Mouse (Mus musculus) stomach, embryonic 15.5 days (tissue): ENCODE results near the gene Tmx2. TPM values are rescaled to one million over a fixed set of nuclear protein-coding genes. Genes with fewer than 3 reads are reported as not detected.
A peak's percentile ranks its signal among the peaks of the same experiment; 100 is the strongest.
"Not testable (repeated sequence)": the region's sequence is repeated elsewhere in the genome, so short reads cannot be mapped to it uniquely, and the experiment has no call there.

ENCODE experiments used
- ATAC-seq: fragments of 200-750 bp; cut with Nextera tagmentation; 2 replicates; pipeline ENCODE4 v1.8.0; 2017; ENCODE audit warnings: low read depth, moderate number of reproducible peaks, moderate TSS enrichment; ENCODE audit not compliant: insufficient read depth, low FRiP score
- H3K27ac ChIP-seq: fragments of 300-500 bp; sonication (generic); 2 replicates; pipeline ENCODE4 v1.5.1; 2015; ENCODE audit warnings: mild to moderate bottlenecking, inconsistent platforms
- H3K27me3 ChIP-seq: fragments of 300-500 bp; sonication (generic); replicated peaks from 2 replicates; pipeline ENCODE4 v1.6.1; 2015; ENCODE audit warnings: inconsistent platforms
- H3K36me3 ChIP-seq: fragments of 300-500 bp; sonication (generic); 2 replicates; pipeline ENCODE4 v1.6.1; 2015; ENCODE audit warnings: inconsistent platforms
- H3K4me1 ChIP-seq: fragments of 300-500 bp; sonication (generic); 2 replicates; pipeline ENCODE4 v1.6.1; 2015; ENCODE audit warnings: inconsistent platforms
- H3K4me2 ChIP-seq: fragments of 300-500 bp; sonication (generic); 2 replicates; pipeline ENCODE4 v1.6.1; 2015; ENCODE audit warnings: mild to moderate bottlenecking, inconsistent platforms
- H3K4me3 ChIP-seq: fragments of 300-500 bp; sonication (generic); replicated peaks from 2 replicates; pipeline ENCODE4 v1.5.1; 2015; ENCODE audit warnings: inconsistent platforms
- H3K9ac ChIP-seq: fragments of 300-500 bp; sonication (generic); 2 replicates; pipeline ENCODE4 v1.6.1; 2015; ENCODE audit warnings: inconsistent platforms
- H3K9me3 ChIP-seq: fragments of 300-500 bp; sonication (generic); 2 replicates; pipeline ENCODE4 v1.6.1; 2016; ENCODE audit warnings: inconsistent platforms
- WGBS: fragments of 180-500 bp; shearing (Covaris S2); methylation state at CpG from one replicate; pipeline ENCODE4 v1.1.7; 2015; 5-methylcytosine and 5-hydroxymethylcytosine counted together
- polyA plus RNA-seq: library from polyadenylated mRNA; unstranded; fragments of >200 nt; fragmentation: Nextera tagmentation; extraction: Ambion mirVana; gene quantifications from 2 replicates; pipeline ENCODE4 v1.2.1, GENCODE M21; 2015

Tmx2 gene
- polyA plus RNA-seq, 1 experiment from 2014 or later, result 119 TPM

DNA sequence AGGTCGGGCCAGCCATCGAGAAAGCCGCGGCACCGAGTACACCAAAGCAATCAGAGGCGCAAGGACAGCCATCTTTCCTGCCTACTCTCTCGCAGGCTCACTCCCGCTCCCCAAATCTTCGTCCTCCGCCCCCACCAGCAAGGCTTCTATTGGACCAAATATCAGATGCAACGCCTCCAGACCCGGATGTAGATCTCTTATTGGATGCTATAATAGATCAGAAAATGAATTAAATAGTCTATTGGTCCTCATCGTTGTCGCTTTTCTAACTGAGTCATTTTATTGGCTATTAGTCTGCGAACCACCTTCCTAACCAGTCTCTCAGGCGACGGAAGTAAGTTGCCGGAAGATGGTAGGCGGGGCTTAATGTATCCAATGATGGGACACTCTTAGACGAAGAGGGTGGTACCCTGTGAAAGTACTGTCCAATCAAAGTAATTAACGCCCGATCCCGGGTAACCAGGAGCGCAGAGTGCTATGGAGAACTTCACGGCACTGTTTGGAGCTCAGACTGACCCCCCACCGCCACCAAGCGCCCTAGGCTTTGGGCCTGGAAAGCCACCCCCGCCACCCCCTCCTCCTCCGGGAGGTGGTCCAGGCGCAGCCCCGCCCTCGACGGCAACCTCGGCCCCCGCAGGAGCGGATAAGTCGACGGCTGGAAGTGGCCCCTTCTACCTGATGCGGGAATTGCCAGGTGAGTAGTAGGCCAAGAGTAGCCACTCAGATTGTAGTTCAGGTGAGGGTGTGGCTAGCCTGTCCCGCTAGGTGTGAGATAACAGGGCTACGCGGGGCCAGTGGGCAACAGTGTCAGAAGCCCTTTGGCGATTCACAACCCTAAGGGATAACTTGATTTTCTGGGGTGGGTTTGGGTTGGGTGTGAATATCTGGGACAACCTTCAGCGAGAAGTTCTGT, 716 bp downstream of the Tmx2 start, which contains the start of the genes Gm28635 and Med19:
Gene Gm28635 (minus strand): TSS at position 74 of the 913 bp plus-strand sequence.
Gene Med19 (plus strand): TSS at position 435 of the 913 bp plus-strand sequence.
- peak within 1 kb of the TSS; percentile 80 for H3K27ac ChIP-seq
- H3K4me2 ChIP-seq, result peak within 1 kb of the TSS; percentile 79
- under 1% methylated on average over 44 of the region's 44 CpGs for WGBS
- H3K36me3 ChIP-seq, result peaks cover 11% of the 10 kb centered on the region; the same call in 1 of the 2 replicates
- H3K4me1 ChIP-seq, result 0 out of 2 replicates have a peak, but pooled peaks cover 5% of the 10 kb centered on the region
- peak; percentile 99 for ATAC-seq
- no peaks in the 10 kb centered on the region for H3K9me3 ChIP-seq
- peak within 1 kb of the TSS; percentile 83 for H3K4me3 ChIP-seq
- H3K9ac ChIP-seq, result peak within 1 kb of the TSS; percentile 89
- H3K27me3 ChIP-seq, result no peaks in the 10 kb centered on the region

DNA sequence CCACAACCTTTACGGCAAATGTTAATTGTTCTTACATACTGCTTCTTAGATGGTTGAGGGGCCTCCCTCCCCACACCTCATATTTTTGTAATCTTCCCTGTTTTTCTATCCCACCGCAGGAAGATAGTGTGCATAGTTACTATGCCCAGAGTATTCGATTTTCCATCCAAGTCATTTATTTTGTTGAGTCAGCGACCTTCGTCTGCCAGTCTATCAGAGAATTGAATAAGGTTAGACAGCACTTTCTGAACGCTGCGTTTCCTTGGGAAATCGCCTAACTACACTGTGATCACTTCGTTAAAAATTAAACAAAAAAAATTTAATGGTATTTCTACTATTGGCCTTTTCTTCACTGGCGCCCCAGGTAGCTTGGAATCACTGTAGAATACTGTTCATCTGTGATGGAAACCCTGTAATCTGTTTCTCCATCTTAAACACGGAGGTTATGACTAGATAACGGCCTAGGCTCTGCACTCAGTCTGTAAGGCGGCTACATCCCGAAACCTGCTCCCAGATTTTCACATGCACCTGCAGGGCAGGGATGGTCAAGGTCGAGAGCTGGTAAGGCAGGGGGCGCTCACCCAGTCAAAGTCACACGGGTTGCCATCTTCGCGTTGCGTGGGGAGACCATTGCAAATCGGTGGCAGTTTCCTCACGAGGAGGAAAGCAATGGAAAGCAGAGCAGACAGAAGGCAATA, 1.5 kb downstream of the Tmx2 start:
- Histone ChIP-seq H3K4me3 (peak overlapping the region; percentile 83), H3K9ac (peak overlapping the region; percentile 76), H3K4me2 (peak overlapping the region; percentile 79), H3K27ac (peak overlapping the region; percentile 73), H3K4me1 (0 out of 2 replicates have a peak, but pooled peaks cover 5% of the 10 kb centered on the region), H3K9me3 (no peaks in the 10 kb centered on the region), H3K36me3 (peaks cover 13% of the 10 kb centered on the region; the same call in 1 of the 2 replicates), H3K27me3 (no peaks in the 10 kb centered on the region)
- peak; percentile 27 for ATAC-seq
- 7% methylated on average over 22 of the region's 22 CpGs for WGBS

DNA sequence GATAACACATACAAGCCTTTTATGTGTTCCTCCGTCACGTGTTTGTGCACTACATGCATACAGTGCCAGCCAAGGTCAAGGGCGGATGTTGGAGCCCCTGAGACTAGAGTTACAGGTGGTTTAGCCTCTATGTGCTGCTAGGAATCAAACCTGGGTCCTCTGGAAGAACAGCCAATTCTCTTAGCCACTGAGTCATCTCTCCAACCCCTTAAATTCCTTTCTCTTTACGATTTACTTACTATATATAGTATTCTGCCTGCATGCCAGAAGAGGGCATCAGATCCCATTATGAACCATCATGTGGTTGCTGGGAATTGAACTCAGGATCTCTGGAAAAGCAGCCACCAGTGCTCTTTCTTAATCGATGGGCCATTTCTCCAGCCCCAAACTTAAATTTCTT, 7.4 kb downstream of the Tmx2 start:
- H3K36me3 ChIP-seq, result peaks cover 14% of the 10 kb centered on the region
- H3K27ac ChIP-seq, H3K4me3 ChIP-seq, H3K4me1 ChIP-seq, H3K9me3 ChIP-seq, H3K9ac ChIP-seq, H3K4me2 ChIP-seq, ATAC-seq, H3K27me3 ChIP-seq: not testable (repeated sequence)
- WGBS, result 60% methylated on average over 4 of the region's 5 CpGs

DNA sequence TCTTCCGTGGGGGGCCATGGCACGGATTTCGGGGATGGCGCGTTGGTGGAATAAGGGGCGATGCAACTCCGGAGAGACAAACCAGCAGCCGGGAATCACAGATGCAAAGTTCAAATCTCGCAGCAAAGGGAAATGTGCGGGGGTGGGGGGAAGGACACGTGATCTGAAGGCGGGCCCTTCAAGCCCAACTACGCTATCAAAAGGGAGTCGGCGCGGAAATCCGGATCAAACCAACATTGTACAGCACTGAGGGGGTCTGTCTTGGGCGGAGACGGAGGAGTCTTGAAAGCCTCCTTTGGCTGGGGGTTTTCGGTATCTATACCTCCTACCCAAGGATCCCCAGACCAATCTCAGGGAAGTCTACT, 8.4 kb downstream of the Tmx2 start, which contains the start of gene Selenoh:
Gene Selenoh (minus strand): TSS at position 202 of the 365 bp plus-strand sequence.
- WGBS, result under 1% methylated on average over 20 of the region's 20 CpGs
- peak; percentile 96 for ATAC-seq
- peak within 1 kb of the TSS; percentile 86 for H3K9ac ChIP-seq
- H3K27ac ChIP-seq, result peak within 1 kb of the TSS; percentile 91
- H3K36me3 ChIP-seq, result peaks cover 11% of the 10 kb centered on the region
- peak within 1 kb of the TSS; percentile 71 for H3K4me2 ChIP-seq
- 0 out of 2 replicates have a peak, but pooled peaks cover 4% of the 10 kb centered on the region for H3K4me1 ChIP-seq
- no peaks in the 10 kb centered on the region for H3K9me3 ChIP-seq
- H3K4me3 ChIP-seq, result peak within 1 kb of the TSS; percentile 91
- H3K27me3 ChIP-seq, result no peaks in the 10 kb centered on the region

DNA sequence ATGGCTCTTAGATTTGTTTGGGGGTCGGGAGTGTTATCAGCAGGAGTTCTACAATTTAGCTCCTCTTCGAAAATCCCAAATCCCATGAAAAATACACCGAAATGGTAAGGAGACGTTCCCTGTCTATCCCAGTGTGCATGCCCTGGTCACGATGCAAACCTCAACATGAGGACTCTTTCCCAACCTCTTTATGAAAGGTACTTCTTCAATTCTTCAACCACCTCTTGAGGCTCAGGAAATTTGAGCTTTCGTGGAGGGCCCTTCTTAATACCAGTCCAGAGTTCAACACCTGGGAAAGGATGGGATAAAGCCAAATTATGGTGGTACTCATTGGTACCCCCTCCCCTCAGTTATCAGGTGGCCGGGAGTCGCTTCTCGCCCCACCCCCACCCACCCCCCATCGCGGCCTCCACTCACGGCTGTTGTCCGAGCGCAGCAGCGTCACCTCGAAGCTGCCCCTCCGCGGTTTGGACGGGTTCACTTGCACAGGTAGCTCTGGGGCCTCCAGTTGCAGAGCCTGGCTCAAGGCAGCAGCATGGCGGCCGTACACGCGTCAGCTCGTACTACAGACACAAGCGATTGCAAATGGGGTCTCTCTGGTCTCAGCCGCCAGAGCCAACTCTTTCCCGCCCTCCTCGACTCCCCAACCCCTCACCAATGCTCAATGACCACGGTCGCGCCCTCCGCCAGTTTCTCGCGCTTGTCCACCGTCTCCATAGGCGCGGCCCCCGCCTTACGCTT, 8.9 kb downstream of the Tmx2 start:
- Histone ChIP-seq H3K4me2 (peak overlapping the region; percentile 71), H3K36me3 (peaks cover 11% of the 10 kb centered on the region), H3K27me3 (no peaks in the 10 kb centered on the region), H3K9me3 (no peaks in the 10 kb centered on the region), H3K27ac (peak overlapping the region; percentile 91), H3K9ac (peak overlapping the region; percentile 86), H3K4me1 (0 out of 2 replicates have a peak, but pooled peaks cover 4% of the 10 kb centered on the region), H3K4me3 (peak overlapping the region; percentile 91)
- WGBS, result 3% methylated on average over 39 of the region's 39 CpGs
- ATAC-seq, result peak; percentile 73

DNA sequence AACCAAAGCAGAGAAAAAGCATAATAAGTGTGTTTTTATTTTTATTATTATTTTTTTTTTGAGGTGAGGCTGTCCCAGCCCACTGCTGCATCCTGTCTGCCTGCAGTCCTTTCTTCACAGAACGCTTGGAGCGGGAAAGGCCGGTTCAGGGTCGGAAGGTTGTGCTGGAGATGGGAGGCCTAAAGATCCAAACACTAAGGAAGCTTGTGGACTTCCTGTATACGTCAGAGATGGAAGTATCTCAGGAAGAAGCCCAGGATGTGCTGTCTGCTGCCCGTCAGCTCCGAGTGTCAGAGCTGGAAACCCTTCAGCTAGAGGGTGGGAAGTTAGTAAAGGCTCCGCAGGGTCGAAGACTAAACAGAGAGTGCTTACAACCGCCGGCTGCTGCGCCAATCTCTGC, 12.9 kb downstream of the Tmx2 start:
- peaks cover 4% of the 10 kb centered on the region; the same call in 1 of the 2 replicates for H3K36me3 ChIP-seq
- 54% methylated on average over 12 of the region's 12 CpGs for WGBS
- H3K9ac ChIP-seq, result no peak overlapping the region
- no peaks in the 10 kb centered on the region for H3K27me3 ChIP-seq
- ATAC-seq, result no peak
- H3K4me1 ChIP-seq, result 0 out of 2 replicates have a peak, but pooled peaks cover 3% of the 10 kb centered on the region
- peak overlapping the region; percentile 40; the same call in 1 of the 2 replicates for H3K27ac ChIP-seq
- no peaks in the 10 kb centered on the region for H3K9me3 ChIP-seq
- H3K4me3 ChIP-seq, result no peak overlapping the region
- no peak overlapping the region for H3K4me2 ChIP-seq

DNA sequence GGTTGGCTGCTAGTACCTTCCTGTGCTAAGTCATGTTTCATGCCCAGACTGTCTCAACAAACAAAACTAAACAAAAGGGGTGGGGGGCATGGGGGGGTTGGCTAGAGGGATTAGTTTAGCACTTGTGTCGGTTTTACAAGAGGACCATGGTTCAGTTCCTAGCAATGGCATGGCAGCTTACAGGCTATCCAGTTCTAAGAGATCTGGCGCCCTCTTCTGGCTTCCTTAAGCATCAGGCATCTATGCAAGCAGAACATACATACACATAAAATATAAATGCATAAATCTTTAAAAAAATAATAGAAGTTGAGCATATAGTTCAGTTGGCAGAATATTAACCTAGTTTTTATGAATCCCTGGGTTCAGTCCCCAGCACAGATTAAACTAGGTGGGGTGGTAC, 16.1 kb downstream of the Tmx2 start:
- no peak overlapping the region for H3K4me2 ChIP-seq
- 27% methylated on average over 2 of the region's 2 CpGs for WGBS
- H3K9ac ChIP-seq, result no peak overlapping the region
- H3K36me3 ChIP-seq, result no peaks in the 10 kb centered on the region
- H3K4me1 ChIP-seq, result no peaks in the 10 kb centered on the region
- H3K27ac ChIP-seq, result no peak overlapping the region
- H3K9me3 ChIP-seq, result no peaks in the 10 kb centered on the region
- ATAC-seq, result no peak
- H3K4me3 ChIP-seq, result no peak overlapping the region
- no peaks in the 10 kb centered on the region for H3K27me3 ChIP-seq

DNA sequence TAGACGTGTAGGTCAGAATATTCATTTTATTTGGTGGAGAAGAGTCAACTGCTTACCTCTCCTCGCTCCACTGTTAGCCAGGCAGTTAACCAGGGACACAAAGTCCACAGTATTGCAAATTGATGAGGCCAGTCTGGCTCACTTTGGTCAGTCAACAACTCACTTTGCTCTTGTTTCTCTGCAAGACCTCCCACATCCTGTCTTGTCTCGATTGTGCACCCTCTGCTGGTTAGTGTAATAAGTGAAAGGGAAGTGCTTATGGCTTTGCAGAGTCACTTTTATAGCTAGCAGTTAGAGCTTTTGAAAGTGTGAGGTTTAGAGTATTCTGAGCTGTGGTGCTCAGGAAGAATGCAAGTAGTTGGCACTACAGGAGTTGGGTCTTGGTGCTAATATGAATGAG, 18.7 kb downstream of the Tmx2 start:
- H3K9ac ChIP-seq, result no peak overlapping the region

DNA sequence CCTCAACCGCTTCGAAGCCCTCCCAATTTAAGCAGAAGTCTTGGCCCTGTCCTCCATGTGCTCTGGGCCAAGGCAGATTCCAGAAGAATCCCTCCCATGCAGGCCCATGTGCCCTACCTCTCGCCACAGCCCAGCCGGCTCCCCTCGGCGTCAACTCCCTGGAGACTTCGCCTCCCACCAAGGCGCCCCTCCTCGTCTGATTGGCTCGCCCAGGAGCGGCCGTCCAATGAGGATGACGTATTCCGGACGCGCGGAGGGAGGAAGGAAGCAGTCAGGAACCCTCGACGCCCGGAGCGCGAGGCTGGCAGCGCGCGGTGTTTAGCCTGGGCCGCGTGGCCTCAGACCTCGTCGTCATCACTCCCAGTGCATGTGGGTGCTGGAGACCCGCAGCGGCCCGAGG, 20.1 kb downstream of the Tmx2 start, which contains the start of gene Btbd18:
Gene Btbd18 (plus strand): TSS at position 274 of the 400 bp plus-strand sequence.
- H3K9ac ChIP-seq, result no peak within 1 kb of the TSS
- H3K9me3 ChIP-seq, result no peaks in the 10 kb centered on the region
- no peaks in the 10 kb centered on the region for H3K4me1 ChIP-seq
- no peak within 1 kb of the TSS for H3K4me2 ChIP-seq
- H3K27ac ChIP-seq, result no peak within 1 kb of the TSS
- H3K4me3 ChIP-seq, result no peak within 1 kb of the TSS
- ATAC-seq, result no peak
- WGBS, result 90% methylated on average over 28 of the region's 32 CpGs
- H3K36me3 ChIP-seq, result no peaks in the 10 kb centered on the region
- no peaks in the 10 kb centered on the region for H3K27me3 ChIP-seq

More for the DNA sequence above, 18.7 kb downstream of the Tmx2 start:
- no peaks in the 10 kb centered on the region for H3K27me3 ChIP-seq
- H3K27ac ChIP-seq, result no peak overlapping the region
- H3K4me3 ChIP-seq, result no peak overlapping the region
- peak; percentile 58 for ATAC-seq
- 57% methylated on average over 3 of the region's 3 CpGs for WGBS
- no peaks in the 10 kb centered on the region for H3K36me3 ChIP-seq
- H3K4me1 ChIP-seq, result no peaks in the 10 kb centered on the region
- H3K9me3 ChIP-seq, result no peaks in the 10 kb centered on the region
- no peak overlapping the region for H3K4me2 ChIP-seq

DNA sequence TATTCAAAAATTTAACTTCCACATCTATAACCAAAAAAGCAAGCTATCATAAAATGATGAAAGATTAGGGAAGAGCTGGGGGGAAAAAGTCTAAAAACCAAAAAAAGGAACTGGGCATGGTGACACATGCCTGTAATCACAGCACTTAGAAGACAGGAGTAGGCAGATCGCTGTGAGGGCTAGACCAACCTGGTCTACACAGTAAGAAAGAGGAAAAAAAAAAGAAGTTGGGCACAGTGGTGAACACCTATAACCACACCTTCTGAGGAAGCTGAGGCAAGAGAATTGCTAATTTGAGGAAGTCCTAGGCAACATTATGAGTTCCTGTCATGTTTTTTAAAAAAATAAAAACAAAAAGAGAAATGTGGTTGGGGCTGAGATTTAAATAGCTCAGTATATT, 23.1 kb downstream of the Tmx2 start:
- Histone ChIP-seq H3K4me1 (no peaks in the 10 kb centered on the region), H3K27ac (no peak overlapping the region), H3K9ac (no peak overlapping the region), H3K4me2 (no peak overlapping the region), H3K4me3 (no peak overlapping the region), H3K36me3 (no peaks in the 10 kb centered on the region), H3K27me3 (no peaks in the 10 kb centered on the region), H3K9me3 (no peaks in the 10 kb centered on the region)
- 64% methylated on average over 1 of the region's 1 CpGs for WGBS
- no peak for ATAC-seq

DNA sequence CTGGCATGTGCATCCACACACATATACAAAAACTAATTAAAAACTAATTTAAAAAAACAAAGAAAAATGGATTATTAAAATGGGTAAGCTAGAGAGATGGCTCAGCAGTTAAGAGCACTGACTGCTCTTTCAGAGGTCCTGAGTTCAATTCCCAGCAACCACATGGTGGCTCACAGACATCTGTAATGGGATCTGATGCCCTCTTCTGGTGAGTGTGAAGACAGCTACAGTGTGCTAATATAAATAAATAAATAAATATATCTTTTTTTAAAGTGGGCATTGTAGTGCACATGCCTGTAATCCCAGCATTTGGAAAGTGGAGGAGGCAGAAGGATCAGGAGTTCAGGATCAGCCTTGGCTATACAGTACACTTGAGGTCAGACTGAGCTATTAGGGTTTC, 25.6 kb downstream of the Tmx2 start:
- H3K4me2 ChIP-seq, result no peak overlapping the region
- no peak overlapping the region for H3K27ac ChIP-seq
- H3K9me3 ChIP-seq, result no peaks in the 10 kb centered on the region
- no peaks in the 10 kb centered on the region for H3K36me3 ChIP-seq
- no peak overlapping the region for H3K9ac ChIP-seq
- H3K27me3 ChIP-seq, result no peaks in the 10 kb centered on the region
- no peak overlapping the region for H3K4me3 ChIP-seq
- H3K4me1 ChIP-seq, result no peaks in the 10 kb centered on the region
- no peak for ATAC-seq
